Mouse (Mus musculus) heart, postnatal 36 days (tissue): Measurements from ENCODE around the gene Fli1. TPM values are rescaled to one million over a fixed set of nuclear protein-coding genes. Genes with fewer than 3 reads are reported as not detected.

Source experiments
- total RNA-seq, 2 experiments: library from RNA; stranded (reverse); gene quantifications; 2 replicates each; pipeline ENCODE4 v1.2.3; 2021

Gene Fli1
- total RNA-seq, 2 experiments from 2014 or later = 28.2 to 28.8 TPM

Other genes starting within 250 kb of the Fli1 start
- gene Kcnj5, start 198.5 kb downstream of the Fli1 start, total RNA-seq = 10 to 100 TPM; 46.2 to 49.6 TPM
- gene Kcnj1, start 170.4 kb downstream of the Fli1 start, total RNA-seq = not detected
- gene Ets1, start 93.4 kb upstream of the Fli1 start, total RNA-seq = 10 to 100 TPM; 53.5 to 65.4 TPM